Mouse (Mus musculus): Measurements from ENCODE around the gene Gm49366.
"Not testable (repeated sequence)": the region's sequence is repeated elsewhere in the genome, so short reads cannot be mapped to it uniquely, and the experiment has no call there.

GRCm38 (mm10) chr12:84020528-84020927 is 18.2 kb upstream of the Gm49366 start:
- TF ChIP-seq CTCF (IDR thresholded peaks at IDR 0.05; ENCODE audit: insufficient read depth, low read length); POLR2A (IDR thresholded peaks at IDR 0.05; ENCODE audit: borderline replicate concordance, extremely low read depth, low read depth, low read length): not testable (repeated sequence)

Measured in lung, adult 2 months (tissue).